Mouse (Mus musculus) embryonic fibroblast, embryonic 13.5 days (primary cell): ENCODE data around the gene S100a13.

Source experiments
- CTCF ChIP-seq: IDR thresholded peaks from 2 replicates; pipeline ENCODE4 v1.5.1; 2011; ENCODE audit warnings: mild to moderate bottlenecking, control low read depth, low read length, moderate library complexity, borderline replicate concordance; ENCODE audit not compliant: insufficient read depth
- POLR2A ChIP-seq: IDR thresholded peaks from 2 replicates; pipeline ENCODE4 v1.6.1; 2011; ENCODE audit warnings: low read depth, mild to moderate bottlenecking, control low read depth, low read length, moderate library complexity

GRCm38 (mm10) chr3:90495850-90496525, 18.2 kb upstream of the S100a13 start:
- TF ChIP-seq POLR2A, result no peak
- TF ChIP-seq CTCF, result no peak
